Mouse (Mus musculus): Measurements from ENCODE around the gene Them7.

Gene Them7

DNA sequence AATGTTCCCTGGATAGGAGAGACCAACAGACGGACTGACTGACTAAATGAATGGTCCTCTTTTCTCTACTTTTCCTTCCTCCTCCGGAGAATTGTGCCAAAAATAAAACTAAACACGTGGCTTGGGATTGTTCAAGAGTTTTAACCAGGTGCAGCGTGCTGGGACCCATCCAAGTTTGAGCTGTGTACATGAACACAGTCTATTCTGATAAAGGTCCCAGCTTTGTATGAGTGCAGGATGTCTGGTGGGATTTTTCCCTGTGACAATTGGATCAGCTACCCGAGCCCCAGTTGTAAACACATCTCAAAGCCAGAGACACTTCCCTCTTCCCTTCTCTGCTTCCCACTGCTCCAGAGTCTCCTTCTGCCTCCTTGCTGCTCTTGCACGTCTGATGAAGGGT is 10.2 kb downstream of the Them7 start:
- in situ Hi-C loops (cut with MboI): loop anchor here (25.0 kb wide), 1 partner anchor 347 kb away; no protein-coding TSS in a partner anchor

DNA sequence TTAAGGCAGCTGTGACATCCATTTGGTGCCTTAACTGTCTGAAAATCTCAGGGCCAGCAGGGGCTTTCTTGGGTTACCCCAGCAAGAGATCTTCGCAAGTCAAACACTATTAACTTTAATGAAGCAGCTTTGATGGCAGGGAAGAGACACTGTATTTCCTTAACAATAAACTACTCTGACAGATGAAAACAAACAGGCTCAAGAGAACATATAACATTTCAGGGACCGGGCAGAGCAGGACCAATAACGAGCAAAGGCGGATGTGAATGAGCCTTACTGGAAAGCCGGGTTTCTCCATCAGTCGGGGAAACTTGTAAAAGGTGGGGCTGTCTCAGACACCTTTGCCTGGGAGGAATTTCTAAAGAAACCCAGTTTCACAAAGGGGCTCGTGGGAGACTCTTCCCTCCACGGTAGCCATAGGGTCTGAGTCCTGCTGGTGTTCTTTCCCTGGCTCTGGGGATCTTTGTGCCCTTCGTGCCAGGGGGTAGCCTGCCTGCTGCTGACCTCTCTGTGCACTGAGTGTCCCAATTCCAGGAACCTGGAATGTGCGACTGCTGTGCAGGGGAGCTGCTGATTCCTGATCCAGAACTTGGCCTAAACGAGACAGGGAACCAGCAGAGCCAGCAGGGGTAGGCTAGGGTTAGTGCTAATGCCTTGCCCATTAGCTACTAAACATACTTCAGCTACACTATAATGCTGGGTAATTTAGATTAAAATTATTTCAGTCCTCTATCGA is 11.4 kb downstream of the Them7 start:
- in situ Hi-C loops (cut with MboI): loop anchor here (25.0 kb wide), 1 partner anchor 348 kb away; no protein-coding TSS in a partner anchor

DNA sequence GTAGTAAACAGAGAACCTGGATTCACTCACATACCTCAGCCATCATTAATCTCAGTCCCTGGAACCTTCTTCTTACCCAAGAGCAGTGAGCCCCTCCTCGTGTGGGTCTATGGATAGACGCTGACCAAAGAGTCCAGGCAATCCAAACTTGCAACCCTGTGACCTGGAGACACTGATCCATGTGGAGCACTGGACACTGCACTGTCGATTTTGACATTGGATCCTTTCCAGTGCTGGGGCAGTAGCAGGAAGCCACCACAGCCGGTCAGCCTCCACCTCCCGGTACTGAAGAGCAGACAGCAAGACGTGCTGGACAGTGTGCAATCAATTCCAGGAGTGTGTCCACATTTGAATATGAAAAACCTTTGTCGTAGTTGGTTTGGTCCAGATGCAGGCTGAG is 13.3 kb downstream of the Them7 start:
- in situ Hi-C loops (cut with MboI): loop anchor here (25.0 kb wide), 1 partner anchor 350 kb away; no protein-coding TSS in a partner anchor

DNA sequence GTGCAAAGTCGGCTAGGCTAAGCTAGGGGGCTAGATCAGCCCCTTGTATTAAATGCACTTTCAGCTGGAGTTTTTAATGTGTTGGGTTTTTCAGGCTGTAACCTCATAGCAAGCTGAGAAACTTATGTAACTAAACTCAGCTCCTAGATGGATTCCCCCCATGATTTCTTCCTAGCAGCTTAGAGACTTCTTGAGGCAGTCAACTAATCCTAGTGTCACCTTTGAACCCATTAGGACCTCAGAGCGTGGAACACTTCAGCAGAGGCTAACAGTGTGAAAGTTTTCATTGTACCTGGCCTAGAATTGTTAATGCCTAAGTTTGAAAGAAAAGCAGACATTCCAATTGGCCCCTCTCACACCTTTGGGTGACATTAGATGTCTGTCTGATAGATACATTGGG is 13.7 kb downstream of the Them7 start:
- in situ Hi-C loops (cut with MboI): loop anchor here (25.0 kb wide), 1 partner anchor 351 kb away; no protein-coding TSS in a partner anchor

DNA sequence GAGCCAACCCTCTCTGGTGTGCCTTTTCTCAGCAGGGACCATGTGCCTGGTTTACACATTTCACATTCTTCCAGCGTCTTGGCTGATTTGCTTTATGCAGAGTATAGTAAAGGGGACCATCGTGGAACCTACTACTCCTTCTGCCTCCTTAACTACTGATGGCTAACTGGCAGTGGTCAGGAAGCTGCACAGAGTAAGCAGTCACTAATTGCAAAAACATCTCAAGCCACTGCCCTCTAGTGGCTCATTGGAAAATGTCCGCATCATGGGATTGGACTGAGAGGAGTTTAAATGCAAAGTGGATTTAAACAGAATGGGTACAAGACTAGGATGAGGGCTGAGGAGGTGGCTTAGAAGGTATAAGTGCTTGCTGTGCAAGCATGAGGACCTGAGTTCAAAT is 14.7 kb downstream of the Them7 start:
- in situ Hi-C loops (cut with MboI): loop anchor here (25.0 kb wide), 1 partner anchor 351 kb away; no protein-coding TSS in a partner anchor

DNA sequence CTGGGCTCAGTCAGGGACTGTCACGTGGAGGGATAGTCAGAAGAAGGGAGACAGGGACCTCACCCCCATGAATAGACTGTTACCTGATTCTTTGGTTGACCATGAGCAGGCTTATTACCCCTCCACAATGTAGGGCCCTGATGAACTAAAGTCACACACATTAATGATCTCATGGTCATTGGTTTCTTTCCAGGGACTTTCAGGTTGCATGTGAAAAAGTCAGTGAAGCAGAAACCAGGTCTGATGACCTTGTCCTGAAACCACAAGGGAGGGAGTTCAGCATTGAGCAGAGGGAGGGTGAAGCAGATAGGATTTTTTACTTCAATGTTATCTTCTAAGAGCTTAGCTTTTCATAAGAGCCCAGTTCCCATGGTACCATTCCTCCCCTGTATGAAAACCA is 16.5 kb downstream of the Them7 start:
- in situ Hi-C loops (cut with MboI): loop anchor here (25.0 kb wide), 1 partner anchor 353 kb away; no protein-coding TSS in a partner anchor

DNA sequence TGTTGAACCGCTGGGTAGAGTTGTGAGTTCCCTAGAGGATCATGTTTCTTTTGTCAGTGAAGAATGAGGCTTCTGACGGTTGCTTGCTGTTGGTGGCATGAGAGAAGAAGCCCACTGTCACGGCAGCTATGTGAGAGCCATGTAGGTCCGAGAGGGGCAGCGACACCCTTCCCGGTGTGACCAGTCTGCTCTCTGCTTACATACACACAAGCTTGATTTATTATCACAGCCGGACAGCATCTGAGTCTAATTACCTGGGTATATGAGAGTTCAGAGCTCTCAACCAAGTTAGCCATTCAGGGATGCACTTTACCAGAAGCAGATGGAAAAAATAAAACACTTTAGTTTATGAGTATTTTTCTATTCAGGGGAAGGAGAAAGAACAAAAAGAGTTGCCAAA is 18.8 kb downstream of the Them7 start:
- in situ Hi-C loops (cut with MboI): loop anchor here (25.0 kb wide), 1 partner anchor 356 kb away; no protein-coding TSS in a partner anchor

DNA sequence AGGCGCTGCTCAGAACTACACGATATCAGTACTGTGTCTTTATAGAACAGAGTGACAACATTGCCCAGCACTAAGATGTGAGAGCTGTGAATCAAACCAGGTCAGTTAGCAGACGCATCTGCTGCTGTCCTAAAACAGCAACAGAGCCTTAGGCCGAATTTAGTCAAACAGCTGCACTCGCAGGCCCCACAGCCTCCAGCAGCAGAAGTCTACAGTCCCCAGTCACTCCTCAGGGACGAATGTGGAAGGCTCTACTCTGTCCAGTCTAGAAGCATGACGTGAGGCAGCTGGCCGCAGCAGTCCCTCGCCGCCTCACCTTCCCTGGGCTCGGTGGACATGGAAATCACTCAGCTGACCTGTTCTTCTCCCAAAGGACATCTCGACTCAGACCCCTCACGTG is 20.6 kb downstream of the Them7 start:
- in situ Hi-C loops (cut with MboI): loop anchor here (25.0 kb wide), 1 partner anchor 357 kb away; no protein-coding TSS in a partner anchor

DNA sequence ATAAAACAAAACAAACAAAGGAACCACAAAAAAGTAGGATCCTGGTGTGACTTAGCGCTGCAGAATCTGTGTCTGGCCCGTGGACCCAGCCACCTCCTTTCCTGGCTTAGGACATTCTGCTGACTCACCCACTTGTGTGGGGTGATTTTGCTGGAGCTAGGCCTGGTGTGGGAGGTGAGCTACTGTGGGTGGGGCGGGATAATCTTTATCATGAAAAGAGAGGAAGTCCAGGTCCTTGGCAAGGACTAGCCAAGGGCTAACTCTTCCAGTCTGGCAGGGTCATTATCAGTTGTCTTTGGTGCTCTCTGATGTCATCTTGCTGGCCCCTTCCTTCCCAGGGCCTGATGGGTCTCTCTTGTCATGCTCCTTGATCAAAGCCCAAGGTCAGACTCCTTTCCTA is 27.9 kb downstream of the Them7 start:
- in situ Hi-C loops (cut with MboI): no loop called here

DNA sequence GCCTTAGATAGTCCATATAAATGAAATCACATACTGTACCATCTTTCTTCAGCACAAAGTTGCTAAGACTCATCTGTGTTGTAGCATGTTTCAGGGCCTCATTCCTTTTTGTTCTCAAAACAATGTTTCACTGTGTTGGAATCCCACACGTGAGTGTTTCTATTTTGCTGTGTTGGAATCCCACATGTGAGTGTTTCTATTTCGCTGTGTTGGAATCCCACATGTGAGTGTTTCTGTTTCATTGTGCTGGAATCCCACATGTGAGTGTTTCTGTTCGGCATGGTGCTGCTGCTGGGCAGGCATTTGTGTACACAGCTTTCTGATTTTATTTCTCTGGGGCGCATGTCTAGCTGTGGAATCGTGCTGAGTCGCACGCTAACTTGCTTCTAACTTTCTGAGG is 28.7 kb downstream of the Them7 start:
- in situ Hi-C loops (cut with MboI): no loop called here

DNA sequence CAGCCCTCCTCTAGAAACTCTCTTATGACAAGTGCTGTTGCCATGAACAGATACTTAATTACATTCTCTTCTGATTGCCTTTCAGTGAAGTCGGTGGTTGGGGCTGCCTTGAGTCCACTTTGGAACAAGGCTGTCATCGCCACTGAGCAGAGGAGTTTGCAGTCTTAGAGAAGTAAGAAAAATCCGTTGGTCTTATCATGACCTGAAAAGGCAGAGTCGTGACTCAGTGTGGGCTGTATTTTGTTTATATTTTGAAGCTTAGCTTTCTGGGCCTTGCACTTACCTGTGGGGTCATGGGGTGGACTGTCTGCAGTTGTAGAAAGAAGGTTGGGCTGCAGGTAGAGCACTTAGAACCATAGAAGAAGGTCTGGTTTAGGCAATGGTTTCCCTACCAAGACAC is 31.3 kb downstream of the Them7 start:
- in situ Hi-C loops (cut with MboI): no loop called here

DNA sequence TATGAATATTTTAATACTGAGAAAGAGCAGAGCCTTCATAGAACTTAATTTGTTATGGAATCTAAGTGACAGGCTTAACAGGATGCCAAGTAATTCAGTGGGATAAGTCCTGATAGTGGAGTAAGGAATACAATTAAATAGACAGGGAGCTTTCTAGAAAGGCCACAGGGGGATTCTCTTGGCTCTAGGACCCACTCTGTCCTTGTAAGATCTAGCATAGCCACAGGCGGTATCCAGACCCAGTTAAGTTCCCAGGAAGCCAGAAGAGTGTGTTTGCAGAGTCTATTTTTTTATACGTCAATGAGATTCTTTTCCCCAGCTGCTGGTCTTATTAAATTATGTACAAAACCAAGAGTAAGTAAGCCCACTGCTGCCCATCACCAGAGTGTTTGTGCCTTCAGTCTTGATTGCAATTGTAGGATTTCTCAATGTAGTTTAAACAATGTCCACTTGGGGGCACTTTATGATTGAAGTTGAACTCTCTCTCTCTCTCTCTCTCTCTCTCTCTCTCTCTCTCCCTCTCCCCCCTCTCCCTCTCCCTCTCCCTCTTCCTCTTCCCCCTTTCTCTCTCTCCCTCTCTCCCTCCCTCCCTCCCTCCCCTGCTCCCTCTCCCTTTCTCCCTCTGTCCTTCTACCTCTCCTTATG is 32.4 kb downstream of the Them7 start:
- in situ Hi-C loops (cut with MboI): no loop called here

DNA sequence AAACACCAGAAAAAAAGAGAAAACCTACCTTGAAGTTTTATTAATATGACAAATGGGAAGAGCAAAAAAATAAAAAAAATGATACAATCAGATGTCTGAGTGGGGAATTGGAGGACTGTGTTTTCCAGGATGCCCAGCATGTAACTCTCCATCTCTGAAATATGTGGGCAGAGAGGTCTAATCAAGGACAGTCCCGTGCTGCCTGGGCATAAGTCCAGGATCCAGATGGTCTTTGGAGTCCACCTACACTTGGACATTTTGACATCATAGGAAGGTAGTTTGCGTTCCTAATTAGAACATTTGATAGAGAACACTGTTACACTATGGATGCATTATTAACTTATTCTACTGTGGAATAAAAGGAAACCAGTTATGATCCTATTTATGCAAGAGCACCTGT is 33.3 kb downstream of the Them7 start:
- in situ Hi-C loops (cut with MboI): no loop called here

DNA sequence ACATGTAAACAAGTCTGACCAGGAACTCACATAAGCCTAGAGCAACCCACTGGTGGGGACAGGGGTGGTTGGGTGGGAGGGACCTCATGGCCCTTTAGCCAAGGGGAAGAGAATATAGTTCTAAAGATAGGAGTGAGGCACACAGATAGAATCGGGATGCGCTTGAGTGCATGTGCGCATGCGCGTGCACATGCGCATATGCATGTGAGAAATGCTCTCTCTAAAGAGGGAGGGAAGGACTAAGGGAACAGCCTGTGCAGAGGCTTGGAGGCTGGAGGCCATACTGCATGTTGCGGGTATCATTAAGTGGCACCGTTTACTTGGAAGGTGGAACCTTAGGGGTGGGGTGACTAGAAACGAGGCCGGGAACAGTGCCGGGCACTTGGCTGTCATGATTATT is 37.2 kb downstream of the Them7 start:
- in situ Hi-C loops (cut with MboI): no loop called here

DNA sequence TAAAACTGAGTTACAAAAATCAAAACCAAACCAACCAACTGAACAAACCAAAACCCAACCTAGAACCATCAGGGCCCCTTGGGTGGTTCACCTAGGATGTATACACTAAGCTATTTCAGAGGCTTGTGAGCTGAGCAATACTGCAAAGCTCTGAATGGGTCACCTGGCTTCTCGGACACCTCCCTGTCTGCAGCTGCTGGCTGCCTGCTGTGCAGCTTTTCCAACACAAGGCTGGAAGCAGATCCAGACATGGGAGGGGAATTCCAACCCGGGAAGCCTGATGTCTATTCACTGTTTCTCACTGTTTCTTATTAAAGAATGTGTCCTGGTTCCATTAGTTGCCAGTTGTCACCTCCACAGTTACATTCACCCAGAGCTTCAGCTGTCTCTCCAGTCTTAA is 39.1 kb downstream of the Them7 start:
- in situ Hi-C loops (cut with MboI): no loop called here

DNA sequence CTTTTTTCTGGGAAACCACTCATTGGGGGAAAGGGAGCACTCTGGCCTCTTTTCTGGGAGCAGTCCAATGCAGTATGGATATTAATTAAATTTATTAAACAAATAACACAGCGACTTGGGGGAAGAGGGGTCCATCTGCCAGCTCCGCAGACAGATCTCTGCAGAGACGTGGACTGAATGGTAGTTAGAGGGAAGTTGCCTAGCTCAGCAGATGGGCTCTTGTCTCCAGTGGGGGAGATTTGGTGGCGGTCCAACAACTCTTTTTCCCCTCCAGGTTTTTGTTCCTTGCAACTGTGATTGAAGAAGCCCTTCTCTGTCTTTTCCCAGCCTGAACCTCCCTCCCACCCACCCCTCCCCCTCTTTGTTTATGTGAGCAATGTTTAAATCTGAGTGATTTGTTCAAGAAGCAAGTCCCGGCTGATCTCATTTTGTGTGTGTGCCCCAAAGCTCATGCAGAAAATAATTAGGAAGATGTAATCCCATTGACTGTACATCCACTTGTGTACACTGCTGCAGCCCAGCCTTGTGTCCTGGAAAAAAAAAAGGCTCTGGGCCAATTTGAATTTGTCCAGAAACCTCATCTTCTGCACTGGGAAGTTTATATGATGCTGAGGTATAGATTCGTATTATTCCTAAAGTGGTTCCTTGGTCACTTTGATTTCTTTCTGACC is 58.4 kb downstream of the Them7 start:
- in situ Hi-C loops (cut with MboI): no loop called here

DNA sequence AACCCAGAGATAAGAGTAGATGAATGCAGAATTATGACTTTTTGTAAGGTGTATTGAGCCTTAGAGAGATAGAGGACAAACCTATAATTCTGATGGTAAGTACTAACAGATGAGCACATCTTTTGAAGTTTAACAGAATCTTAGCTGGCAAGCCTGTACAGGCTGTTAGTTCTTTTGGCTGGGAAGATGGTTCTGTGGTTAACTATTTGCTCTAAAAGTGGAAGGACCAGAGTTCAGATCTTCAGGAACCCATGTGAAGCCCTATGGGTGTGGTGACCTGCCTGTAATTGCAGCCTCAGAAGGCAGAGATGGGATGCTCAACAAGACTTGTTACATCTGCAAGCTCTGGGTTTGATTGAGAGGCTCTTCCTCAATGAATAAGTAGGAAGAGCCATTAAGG is 59.7 kb downstream of the Them7 start:
- in situ Hi-C loops (cut with MboI): no loop called here

DNA sequence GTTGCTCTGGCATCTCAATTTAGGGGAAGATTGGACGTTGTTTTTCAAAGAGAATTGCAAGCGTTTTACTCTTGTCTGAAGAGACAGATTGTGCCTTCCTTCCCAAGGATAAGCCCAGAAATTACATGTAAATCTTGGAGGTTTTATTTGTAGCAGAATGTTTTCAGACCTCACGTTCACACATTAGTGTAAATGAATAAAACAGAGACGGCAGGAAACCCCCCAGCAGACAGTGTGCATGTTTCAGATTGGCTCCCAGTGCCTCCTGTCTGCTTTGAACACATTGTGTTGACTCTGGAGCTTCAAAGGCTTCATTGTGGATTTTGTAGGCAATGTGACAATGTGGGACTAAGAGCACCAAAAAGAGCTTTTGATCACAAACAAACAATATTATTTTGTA is 60.7 kb downstream of the Them7 start:
- in situ Hi-C loops (cut with MboI): no loop called here

DNA sequence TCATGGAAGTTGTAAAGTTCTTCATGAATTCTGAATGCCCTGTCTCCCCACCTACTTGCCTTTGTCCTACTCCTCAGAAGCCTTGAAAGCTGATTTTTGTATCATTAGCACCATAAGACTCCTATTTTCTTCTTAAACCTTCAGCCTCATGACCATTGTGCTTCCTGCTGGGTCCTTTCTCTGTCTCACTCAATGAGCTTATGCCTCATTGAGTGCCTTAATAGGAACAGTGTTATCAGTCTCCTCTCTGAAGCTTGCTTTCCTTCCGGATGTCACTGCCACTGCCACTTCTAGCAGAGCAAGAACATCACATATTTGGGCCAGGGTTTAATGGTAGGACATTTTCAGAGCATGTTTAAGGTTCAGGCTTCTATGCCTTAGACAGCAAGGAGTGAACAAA is 71.7 kb downstream of the Them7 start:
- in situ Hi-C loops (cut with MboI): no loop called here

DNA sequence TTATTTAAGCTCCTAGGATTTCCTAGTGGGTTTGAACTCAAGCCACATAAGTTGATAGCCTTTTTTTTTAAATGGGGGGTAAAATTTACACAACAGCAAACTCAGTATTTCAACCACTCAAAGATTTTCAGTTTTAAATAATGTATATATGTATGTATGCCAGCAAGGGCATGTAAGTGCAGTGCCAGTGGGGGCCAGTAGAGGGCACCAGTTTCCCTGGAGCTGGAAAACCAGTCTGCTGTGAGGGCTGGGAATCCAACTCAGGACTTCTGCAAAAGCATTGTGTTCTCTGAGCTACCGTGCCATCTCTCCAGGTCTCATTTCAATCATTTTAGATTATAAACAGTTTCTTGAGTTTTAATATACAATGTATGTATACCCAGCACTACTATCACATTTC is 74.8 kb downstream of the Them7 start:
- in situ Hi-C loops (cut with MboI): no loop called here

DNA sequence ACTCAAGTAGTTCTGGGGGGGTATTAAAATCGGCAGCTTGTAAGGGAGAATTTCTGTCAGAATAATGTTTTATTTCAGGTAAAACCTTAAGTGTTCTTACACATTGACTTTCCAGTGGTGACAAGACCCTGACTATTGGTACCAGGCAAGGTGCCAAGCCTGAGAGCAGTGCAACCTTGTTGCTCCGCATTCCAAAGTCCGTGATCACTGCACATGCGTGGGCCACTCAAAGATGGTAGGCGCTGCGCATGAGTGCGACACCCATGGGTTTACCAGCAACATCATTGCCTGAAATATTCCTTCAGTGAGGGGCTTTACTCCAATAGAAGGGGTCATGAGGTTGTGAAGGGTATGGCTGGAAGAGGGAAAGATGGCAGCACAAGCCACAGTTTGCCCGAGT is 77.0 kb downstream of the Them7 start:
- in situ Hi-C loops (cut with MboI): no loop called here

DNA sequence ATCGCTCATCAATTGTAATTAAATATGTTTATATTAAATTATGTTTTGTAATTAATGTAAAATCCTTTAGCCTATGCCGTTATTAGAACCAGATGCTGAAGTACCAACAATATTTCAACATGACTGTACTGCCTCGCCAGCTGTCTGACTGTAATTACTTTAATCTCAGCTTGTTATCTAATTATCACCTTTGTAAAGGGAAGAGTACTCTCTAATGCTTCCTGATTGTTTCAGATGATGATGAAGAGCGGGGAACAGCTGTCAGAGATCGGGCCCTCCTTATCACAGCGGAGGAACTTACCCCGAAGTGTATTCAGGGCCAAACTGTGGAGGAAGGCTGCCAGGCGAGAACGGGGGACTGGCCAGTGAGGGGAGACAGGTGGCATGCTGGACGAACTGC is 77.4 kb downstream of the Them7 start:
- in situ Hi-C loops (cut with MboI): no loop called here

Measured in mature B cell (primary cell).